Mouse (Mus musculus) spleen, adult 2 months (tissue): Measurements from ENCODE around the gene Lipf.

ENCODE experiments used
- CTCF ChIP-seq: fragments of 200-500 bp; IDR thresholded peaks from 2 replicates; pipeline ENCODE4 v1.5.1; 2011; ENCODE audit warnings: mild to moderate bottlenecking, inconsistent platforms; ENCODE audit not compliant: insufficient read depth, insufficient read length, insufficient replicate concordance; ENCODE audit errors: extremely low read depth
- POLR2A ChIP-seq: fragments of 200-500 bp; IDR thresholded peaks from 2 replicates; pipeline ENCODE4 v1.6.1; 2011; ENCODE audit warnings: low read depth, low read length, inconsistent platforms

GRCm38 (mm10) chr19:33960887-33961286, at the start of gene Lipf:
- TF ChIP-seq CTCF (no peak), POLR2A (no peak)
